Mouse (Mus musculus) heart, embryonic 10.5 days (tissue): ENCODE results near the gene Zfp637. TPM values are rescaled to one million over a fixed set of nuclear protein-coding genes. Genes with fewer than 3 reads are reported as not detected.

Experiments
- DNase-seq: peaks from one replicate; pipeline ENCODE4 v3.0.0-alpha.2; 2017; ENCODE audit warnings: low spot score
- H3K27ac ChIP-seq: fragments of 300-500 bp; sonication (generic); 2 replicates; pipeline ENCODE4 v1.5.1; 2016; ENCODE audit warnings: mild to moderate bottlenecking
- H3K27me3 ChIP-seq: fragments of 300-500 bp; sonication (generic); 2 replicates; pipeline ENCODE4 v1.6.1; 2016; ENCODE audit warnings: mild to moderate bottlenecking; ENCODE audit not compliant: poor library complexity, insufficient read depth, severe bottlenecking
- H3K36me3 ChIP-seq: fragments of 300-500 bp; sonication (generic); 2 replicates; pipeline ENCODE4 v1.6.1; 2016; ENCODE audit warnings: mild to moderate bottlenecking, moderate library complexity
- H3K4me1 ChIP-seq: fragments of 300-500 bp; sonication (generic); 2 replicates; pipeline ENCODE4 v1.6.1; 2016; ENCODE audit warnings: mild to moderate bottlenecking
- H3K4me3 ChIP-seq: fragments of 300-500 bp; sonication (generic); 2 replicates; pipeline ENCODE4 v1.5.1; 2016; ENCODE audit warnings: mild to moderate bottlenecking, moderate library complexity
- H3K9me3 ChIP-seq: fragments of 300-500 bp; sonication (generic); 2 replicates; pipeline ENCODE4 v1.6.1; 2016; ENCODE audit warnings: mild to moderate bottlenecking, moderate library complexity
- WGBS: fragments of 180-500 bp; shearing (Covaris S2); methylation state at CpG from one replicate; pipeline ENCODE4 v1.1.7; 2016; 5-methylcytosine and 5-hydroxymethylcytosine counted together
- polyA plus RNA-seq: library from polyadenylated mRNA; unstranded; fragments of >200 nt; fragmentation: Nextera tagmentation; extraction: Ambion mirVana; gene quantifications from 2 replicates; pipeline ENCODE4 v1.2.1, GENCODE M21; 2016

Gene Zfp637
- polyA plus RNA-seq = 58.5 and 73.6 TPM in 2 replicates

GRCm38 (mm10) chr6:117840686-117841510 is at the start of gene Zfp637:
Zfp637 (plus strand) TSS chr6:117841180.
- no peaks in the 10 kb centered on the region for H3K9me3 ChIP-seq
- under 1% methylated on average over 66 of the region's 66 CpGs for WGBS
- H3K4me3 ChIP-seq = peak within 1 kb of the TSS; percentile 94
- H3K4me1 ChIP-seq = peaks cover 5% of the 10 kb centered on the region
- peak within 1 kb of the TSS; percentile 98 for H3K27ac ChIP-seq
- peak; percentile 97 for DNase-seq
- H3K27me3 ChIP-seq = no peaks in the 10 kb centered on the region
- peaks cover 29% of the 10 kb centered on the region for H3K36me3 ChIP-seq

DNA sequence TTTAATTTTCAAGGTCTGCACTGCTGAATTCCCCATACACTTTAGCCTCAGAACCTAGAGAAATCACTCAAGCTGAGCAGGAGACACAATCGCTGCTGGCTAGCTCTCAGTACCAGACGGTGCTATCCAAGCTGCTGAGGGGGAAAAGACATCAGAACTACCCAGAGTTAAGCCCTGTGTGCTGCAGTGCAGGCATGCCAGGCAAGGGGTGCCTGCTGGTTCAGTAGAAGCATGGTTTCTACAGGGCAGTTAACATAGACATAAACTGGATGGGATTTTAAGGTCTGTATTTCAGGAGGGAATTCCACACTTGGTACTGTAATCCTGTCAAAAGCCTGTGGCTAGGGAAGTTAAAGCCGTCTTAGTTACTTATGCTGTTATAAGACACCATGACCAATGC is 45.7 kb upstream of the Zfp637 start:
- H3K27ac ChIP-seq = no peak overlapping the region
- no peak overlapping the region for H3K4me3 ChIP-seq
- peaks cover 4% of the 10 kb centered on the region; the same call in 1 of the 2 replicates for H3K4me1 ChIP-seq
- no peaks in the 10 kb centered on the region for H3K9me3 ChIP-seq
- no peaks in the 10 kb centered on the region for H3K36me3 ChIP-seq
- H3K27me3 ChIP-seq = peaks cover 17% of the 10 kb centered on the region
- 87% methylated on average over 3 of the region's 3 CpGs for WGBS
- DNase-seq = no peak

- no peak overlapping the region for H3K4me3 ChIP-seq
- peaks cover 9% of the 10 kb centered on the region; the same call in 1 of the 2 replicates for H3K4me1 ChIP-seq
- 86% methylated on average over 7 of the region's 7 CpGs for WGBS
- H3K27me3 ChIP-seq = peaks cover 28% of the 10 kb centered on the region
- DNase-seq = no peak
- no peaks in the 10 kb centered on the region for H3K9me3 ChIP-seq
- H3K27ac ChIP-seq = no peak overlapping the region
- H3K36me3 ChIP-seq = no peaks in the 10 kb centered on the region
These were observed 40.2 kb upstream of the Zfp637 start for GRCm38 (mm10) chr6:117800824-117801223.

- Histone ChIP-seq H3K27ac (no peak overlapping the region), H3K4me3 (no peak overlapping the region), H3K27me3 (peaks cover 30% of the 10 kb centered on the region), H3K36me3 (no peaks in the 10 kb centered on the region), H3K4me1 (peaks cover 9% of the 10 kb centered on the region; the same call in 1 of the 2 replicates), H3K9me3 (no peaks in the 10 kb centered on the region)
- no peak for DNase-seq
- WGBS = 70% methylated on average over 6 of the region's 6 CpGs
These were observed 39.2 kb upstream of the Zfp637 start for GRCm38 (mm10) chr6:117801801-117802200.

DNA sequence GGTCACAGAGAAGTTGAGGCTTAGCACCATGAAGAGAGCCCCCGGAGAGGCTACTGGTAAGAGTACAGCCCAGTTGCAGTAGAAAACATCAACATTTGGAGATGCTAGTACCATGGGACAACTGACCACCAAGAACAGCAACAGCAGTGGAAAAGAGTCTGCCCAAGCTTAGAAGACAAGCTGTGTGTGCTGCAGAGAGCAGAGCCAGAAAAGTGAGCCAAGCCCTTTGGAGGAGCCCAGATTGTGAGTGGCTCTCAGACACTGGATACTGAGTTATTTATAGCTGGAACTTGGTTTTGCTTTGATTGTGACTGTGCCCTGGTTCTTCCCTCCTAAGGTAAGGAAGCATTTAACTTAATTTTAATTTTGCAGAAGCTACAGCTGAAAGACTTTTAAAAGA is 33.2 kb upstream of the Zfp637 start:
- no peak for DNase-seq
- WGBS = 90% methylated on average over 1 of the region's 1 CpGs
- peak overlapping the region; percentile 42; the same call in 1 of the 2 replicates for H3K27ac ChIP-seq
- peaks cover 7% of the 10 kb centered on the region for H3K4me1 ChIP-seq
- no peaks in the 10 kb centered on the region for H3K9me3 ChIP-seq
- no peak overlapping the region for H3K4me3 ChIP-seq
- H3K36me3 ChIP-seq = no peaks in the 10 kb centered on the region
- H3K27me3 ChIP-seq = peaks cover 19% of the 10 kb centered on the region; the same call in 1 of the 2 replicates

DNA sequence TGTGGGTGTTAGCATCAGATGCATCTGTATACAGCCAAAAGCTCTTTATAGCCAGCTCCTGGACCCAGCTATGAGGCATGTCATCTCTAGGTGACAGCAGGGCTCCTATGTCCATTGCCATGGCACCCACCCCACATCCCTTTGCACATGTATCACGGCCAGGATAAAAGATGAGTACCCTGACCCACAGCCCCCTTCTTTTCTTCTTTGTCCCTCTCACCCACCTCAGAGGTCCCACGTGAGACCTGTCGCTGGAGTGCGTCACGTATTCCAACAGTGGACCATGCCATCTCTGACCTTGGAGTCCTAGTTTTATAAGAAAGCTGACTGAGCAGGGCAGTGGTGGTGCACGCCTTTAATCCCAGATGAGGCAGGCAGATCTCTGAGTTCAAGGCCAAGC is 31.2 kb upstream of the Zfp637 start:
- peaks cover 7% of the 10 kb centered on the region for H3K4me1 ChIP-seq
- H3K4me3 ChIP-seq = no peak overlapping the region
- peaks cover 9% of the 10 kb centered on the region; the same call in 1 of the 2 replicates for H3K27me3 ChIP-seq
- 83% methylated on average over 6 of the region's 6 CpGs for WGBS
- no peaks in the 10 kb centered on the region for H3K36me3 ChIP-seq
- H3K27ac ChIP-seq = no peak overlapping the region
- H3K9me3 ChIP-seq = no peaks in the 10 kb centered on the region
- DNase-seq = no peak

DNA sequence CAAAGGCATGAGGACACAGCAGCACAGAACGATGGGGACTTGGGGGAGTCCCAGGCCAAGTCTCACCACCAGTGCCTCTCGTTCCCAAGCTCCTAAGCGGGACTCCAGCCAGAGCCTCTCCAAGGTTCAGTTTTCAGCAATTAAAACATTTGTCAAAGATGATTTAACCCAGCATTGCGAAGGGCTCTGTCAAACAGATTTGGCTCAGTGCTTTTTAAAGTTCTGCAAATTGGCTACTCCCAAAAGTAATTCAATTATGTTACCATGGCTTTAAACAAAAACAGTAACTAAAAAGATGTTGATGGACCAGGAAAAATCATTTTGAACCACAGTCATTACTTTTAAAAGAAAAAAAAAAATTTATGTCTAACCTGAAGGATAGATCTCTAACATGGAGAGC is 30.3 kb upstream of the Zfp637 start:
- Histone ChIP-seq H3K4me1 (peaks cover 7% of the 10 kb centered on the region), H3K9me3 (no peaks in the 10 kb centered on the region), H3K27me3 (peaks cover 9% of the 10 kb centered on the region; the same call in 1 of the 2 replicates), H3K4me3 (no peak overlapping the region), H3K27ac (no peak overlapping the region), H3K36me3 (no peaks in the 10 kb centered on the region)
- DNase-seq = no peak
- WGBS = 73% methylated on average over 4 of the region's 4 CpGs

DNA sequence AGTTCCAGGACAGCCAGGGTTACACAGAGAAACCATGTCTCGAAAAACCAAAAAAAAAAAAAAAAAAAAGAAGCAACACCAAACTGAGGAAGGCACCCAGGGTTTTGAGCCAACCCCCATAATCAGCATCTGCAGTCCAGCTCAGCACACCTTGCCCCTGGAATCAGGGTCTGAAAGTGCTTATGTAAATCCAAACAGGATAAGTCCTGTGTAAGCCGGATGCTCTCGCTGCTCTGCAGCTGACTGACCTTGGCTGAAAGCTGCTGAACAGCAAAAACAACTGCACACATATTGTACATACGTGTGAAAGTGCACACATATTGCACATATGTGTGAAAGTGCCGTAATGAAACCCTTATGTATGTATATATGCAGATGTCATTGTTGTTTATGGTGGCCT is 29.7 kb upstream of the Zfp637 start:
- Histone ChIP-seq H3K36me3 (no peaks in the 10 kb centered on the region), H3K4me1 (peaks cover 7% of the 10 kb centered on the region), H3K4me3 (no peak overlapping the region), H3K9me3 (no peaks in the 10 kb centered on the region), H3K27ac (no peak overlapping the region), H3K27me3 (peaks cover 9% of the 10 kb centered on the region; the same call in 1 of the 2 replicates)
- DNase-seq = no peak
- WGBS = 82% methylated on average over 5 of the region's 5 CpGs

- H3K4me3 ChIP-seq = no peak overlapping the region
- no peak overlapping the region for H3K27ac ChIP-seq
- H3K4me1 ChIP-seq = no peaks in the 10 kb centered on the region
- H3K27me3 ChIP-seq = peaks cover 8% of the 10 kb centered on the region; the same call in 1 of the 2 replicates
- DNase-seq = peak; percentile 9
- no peaks in the 10 kb centered on the region for H3K9me3 ChIP-seq
- H3K36me3 ChIP-seq = no peaks in the 10 kb centered on the region
These were observed 26.3 kb upstream of the Zfp637 start for GRCm38 (mm10) chr6:117814681-117815080.

- H3K4me1 ChIP-seq = no peaks in the 10 kb centered on the region
- peaks cover 7% of the 10 kb centered on the region; the same call in 1 of the 2 replicates for H3K27me3 ChIP-seq
- no peak overlapping the region for H3K4me3 ChIP-seq
- H3K9me3 ChIP-seq = no peaks in the 10 kb centered on the region
- 70% methylated on average over 5 of the region's 5 CpGs for WGBS
- H3K36me3 ChIP-seq = no peaks in the 10 kb centered on the region
- no peak for DNase-seq
- H3K27ac ChIP-seq = no peak overlapping the region
These were observed 23.9 kb upstream of the Zfp637 start for GRCm38 (mm10) chr6:117817108-117817541.

DNA sequence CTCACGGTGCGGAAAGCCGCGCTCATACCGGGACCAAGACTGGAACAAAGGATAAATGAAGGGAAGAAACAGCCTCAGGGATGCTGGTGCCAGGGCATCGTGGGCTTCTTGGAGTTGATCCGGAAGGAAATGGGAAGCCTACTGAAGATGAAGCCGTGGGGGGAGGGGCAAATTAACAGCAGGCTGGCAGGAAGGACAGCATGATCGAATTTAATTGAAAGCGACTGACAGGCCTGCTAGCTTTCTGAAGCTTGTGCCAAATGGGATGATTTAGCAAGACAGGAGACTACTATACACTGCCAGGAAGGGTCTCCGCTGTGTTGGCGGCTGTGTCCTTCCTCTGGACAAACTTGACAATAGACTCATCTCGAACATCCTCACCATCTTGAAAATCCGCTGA is 20.7 kb upstream of the Zfp637 start:
- Histone ChIP-seq H3K4me3 (no peak overlapping the region), H3K27ac (no peak overlapping the region), H3K27me3 (peaks cover 22% of the 10 kb centered on the region; the same call in 1 of the 2 replicates), H3K4me1 (no peaks in the 10 kb centered on the region), H3K36me3 (no peaks in the 10 kb centered on the region), H3K9me3 (no peaks in the 10 kb centered on the region)
- 87% methylated on average over 14 of the region's 14 CpGs for WGBS
- no peak for DNase-seq

DNA sequence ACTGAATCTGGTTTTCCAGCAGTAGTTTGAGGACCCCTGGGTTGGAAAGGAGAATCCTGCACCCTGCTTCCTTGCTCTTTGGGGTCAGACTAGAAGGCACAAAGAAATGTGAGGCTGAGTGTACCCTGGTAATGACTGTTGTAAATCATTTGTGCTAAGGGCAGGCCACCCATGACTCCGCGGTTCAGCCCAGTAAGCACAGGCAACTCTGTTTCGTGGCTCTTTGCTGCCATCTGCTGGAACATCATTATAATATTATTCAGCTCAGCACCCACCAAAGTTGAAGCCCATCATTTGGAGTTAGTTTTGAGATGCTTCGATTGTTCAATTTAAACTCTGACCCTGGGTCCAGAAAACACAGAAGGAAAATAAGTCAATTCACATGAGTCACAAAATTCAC is 15.6 kb upstream of the Zfp637 start:
- Histone ChIP-seq H3K27me3 (peaks cover 39% of the 10 kb centered on the region), H3K4me1 (no peaks in the 10 kb centered on the region), H3K9me3 (no peaks in the 10 kb centered on the region), H3K27ac (no peak overlapping the region), H3K36me3 (no peaks in the 10 kb centered on the region), H3K4me3 (no peak overlapping the region)
- WGBS = 16% methylated on average over 4 of the region's 4 CpGs
- DNase-seq = no peak

GRCm38 (mm10) chr6:117828273-117828672 is 12.7 kb upstream of the Zfp637 start:
- DNase-seq = peak; percentile 83
- Histone ChIP-seq H3K27ac (no peak overlapping the region), H3K4me1 (no peaks in the 10 kb centered on the region), H3K9me3 (no peaks in the 10 kb centered on the region), H3K27me3 (peaks cover 34% of the 10 kb centered on the region), H3K4me3 (no peak overlapping the region), H3K36me3 (no peaks in the 10 kb centered on the region)
- 19% methylated on average over 9 of the region's 9 CpGs for WGBS
